ENCODE assay signal across 8 mouse cellular contexts in the genomic region with DNA sequence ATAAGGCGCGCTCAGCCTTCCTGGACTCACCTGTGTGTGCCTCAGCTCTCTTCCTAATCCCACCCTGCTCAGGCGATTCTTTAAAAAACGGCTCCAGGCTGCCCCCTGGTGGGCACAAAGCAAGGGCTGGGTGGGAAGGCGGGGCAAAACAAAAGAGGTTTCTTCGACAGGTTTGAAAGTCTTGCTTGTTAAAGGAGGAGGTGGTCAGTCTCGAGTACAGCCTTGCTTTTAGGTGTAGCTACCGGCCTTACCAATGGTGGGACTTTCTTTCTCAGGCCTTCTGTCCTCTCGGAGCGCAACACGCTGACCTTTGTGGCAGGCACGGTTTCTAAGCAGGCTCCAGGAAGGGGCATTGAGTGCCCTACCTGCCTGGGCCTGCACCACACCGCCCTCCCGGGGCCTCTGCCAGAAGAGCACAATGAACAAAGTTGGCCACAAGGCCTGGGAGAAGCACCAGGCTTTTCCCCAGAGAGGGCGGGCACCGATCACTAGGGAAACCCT.
DNase-seq lines count a peak whose midpoint lies in the region; ATAC-seq and TF ChIP-seq lines count a peak whose summit lies in the region.

No protein-coding gene starts in this region.

- TF ChIP-seq POLR2A in spleen, adult 2 months (IDR thresholded peaks at IDR 0.05; ENCODE audit: low read depth, low read length) = no peak

- H3K4me2 ChIP-seq in heart, embryonic 16.5 days (ENCODE audit: low read depth, low read length) = peak overlapping the region; percentile 54

- WGBS in heart, embryonic 16.5 days = 19% methylated on average over 16 of the region's 16 CpGs
- WGBS in spleen, adult 2 months = 20% methylated on average over 16 of the region's 16 CpGs

- intact Hi-C loops in left cerebral cortex, postnatal 10 days (cut with DNase I) = loop anchor here (2.0 kb wide), 2 partner anchors 76 to 138 kb away; partner anchors contain the start of gene Itpkb

- H3K9ac ChIP-seq in ES-E14 (ENCODE audit: insufficient read depth, low read depth, low read length, poor library complexity, severe bottlenecking) = no peak overlapping the region
- H3K9ac ChIP-seq in heart, embryonic 16.5 days (ENCODE audit: low read length) = peak overlapping the region; percentile 73

- DNase-seq in A20 (ENCODE audit: low read depth, low spot score) (peak; percentile 80), ES-E14 (ENCODE audit: low read depth, low spot score) (peak; percentile 83)
- DNase-seq in cerebellum, postnatal 25 days = peak; percentile 81 to 87
- peak; percentile 87 for DNase-seq in kidney, postnatal 14 days
- DNase-seq in spleen, adult 2 months (ENCODE audit: low read depth in 1 of 2, low spot score in 2 of 2) = peak; percentile 54 to 67
- DNase-seq in left cerebral cortex, postnatal 10 days (ENCODE audit: extremely low spot score in 1 of 2, low spot score in 2 of 2) = no peak

- H3K27me3 ChIP-seq in heart, embryonic 16.5 days (ENCODE audit: control insufficient read depth, insufficient read depth, low read length) = no peaks in the 10 kb centered on the region
- H3K27me3 ChIP-seq in megakaryocyte, embryonic 14.5 days (replicated peaks) = no peaks in the 10 kb centered on the region
- no peaks in the 10 kb centered on the region for H3K27me3 ChIP-seq in spleen, adult 2 months (ENCODE audit: control insufficient read depth, insufficient read depth, low read length)

- peak; percentile 84; the same call in 1 of the 2 replicates for TF ChIP-seq CTCF in spleen, adult 2 months (IDR thresholded peaks at IDR 0.05; ENCODE audit: extremely low read depth, insufficient read depth, insufficient read length, insufficient replicate concordance)

- peak overlapping the region in 1 of 2 experiments; percentile 7; a peak in 1 of 4 replicates for H3K4me3 ChIP-seq in ES-E14 (ENCODE audit: insufficient read depth in 1 of 2, low read depth in 1 of 2, low read length in 2 of 2, poor library complexity in 1 of 2, severe bottlenecking in 1 of 2)
- peak overlapping the region; percentile 38 for H3K4me3 ChIP-seq in heart, embryonic 16.5 days (ENCODE audit: low read length)
- H3K4me3 ChIP-seq in megakaryocyte, embryonic 14.5 days (replicated peaks) = peak overlapping the region; percentile 66
- peak overlapping the region; percentile 29; the same call in 1 of the 2 replicates for H3K4me3 ChIP-seq in spleen, adult 2 months (ENCODE audit: extremely low read depth, insufficient read depth, insufficient read length)

- in situ Hi-C loops in ES-E14 (cut with MboI; ENCODE audit: low sequenced_read_pairs in 2 of 2, unreplicated experiment in 2 of 2) = loop anchor here (5.0 to 10.0 kb wide), 2 partner anchors 122 to 135 kb away; no protein-coding TSS in a partner anchor

- H3K9me3 ChIP-seq in ES-E14 (ENCODE audit: control insufficient read depth, insufficient read depth, low read depth, low read length) = no peaks in the 10 kb centered on the region
- no peaks in the 10 kb centered on the region for H3K9me3 ChIP-seq in heart, embryonic 16.5 days (replicated peaks; ENCODE audit: control insufficient read depth, low read length)
- no peaks in the 10 kb centered on the region for H3K9me3 ChIP-seq in megakaryocyte, embryonic 14.5 days

- H3K27ac ChIP-seq in ES-E14 (ENCODE audit: insufficient read depth, low read depth, low read length, poor library complexity, severe bottlenecking) = no peak overlapping the region
- H3K27ac ChIP-seq in heart, embryonic 16.5 days (ENCODE audit: low read length) = peak overlapping the region; percentile 63; the same call in 1 of the 2 replicates
- H3K27ac ChIP-seq in spleen, adult 2 months (ENCODE audit: insufficient read depth, low read length) = peak overlapping the region; percentile 31; the same call in 1 of the 2 replicates

- 0 out of 2 replicates have a peak, but pooled peaks have one; percentile 46 for ATAC-seq in heart, embryonic 16.5 days (replicated peaks; ENCODE audit: extremely low read depth, insufficient read depth, low FRiP score)

- no peaks in the 10 kb centered on the region for H3K36me3 ChIP-seq in ES-E14 (ENCODE audit: control insufficient read depth, insufficient read depth, low read length, poor library complexity, severe bottlenecking)
- no peaks in the 10 kb centered on the region for H3K36me3 ChIP-seq in heart, embryonic 16.5 days (ENCODE audit: control insufficient read depth, insufficient read depth)
- peaks cover 76% of the 10 kb centered on the region for H3K36me3 ChIP-seq in megakaryocyte, embryonic 14.5 days (replicated peaks; ENCODE audit: low read length)
- no peaks in the 10 kb centered on the region for H3K36me3 ChIP-seq in spleen, adult 2 months (ENCODE audit: control insufficient read depth, insufficient read depth, low read length)

- peaks cover 0 to 8% of the 10 kb centered on the region in 2 experiments; a peak in 2 of 4 replicates for H3K4me1 ChIP-seq in ES-E14 (ENCODE audit: control insufficient read depth in 2 of 2, insufficient read depth in 2 of 2, low read length in 2 of 2, poor library complexity in 1 of 2)
- H3K4me1 ChIP-seq in heart, embryonic 16.5 days (ENCODE audit: control insufficient read depth, insufficient read depth, low read length) = peaks cover 64% of the 10 kb centered on the region
- H3K4me1 ChIP-seq in megakaryocyte, embryonic 14.5 days = peaks cover 100% of the 10 kb centered on the region
- H3K4me1 ChIP-seq in spleen, adult 2 months (ENCODE audit: control insufficient read depth, insufficient read depth, insufficient read length) = peaks cover 42% of the 10 kb centered on the region

TF ChIP-seq in ES-E14, 5 proteins besides CTCF, POLR2A, EP300 and RAD21:
- TF ChIP-seq ZNF384 (IDR thresholded peaks at IDR 0.05; ENCODE audit: low read depth, low read length) = no peak
- peak; percentile 82 for TF ChIP-seq ZC3H11A (IDR thresholded peaks at IDR 0.05; ENCODE audit: borderline replicate concordance, low read depth, low read length)
- no peak for TF ChIP-seq MAFK (IDR thresholded peaks at IDR 0.05; ENCODE audit: insufficient read depth, low read depth, low read length)
- TF ChIP-seq CHD2 (IDR thresholded peaks at IDR 0.05; ENCODE audit: low read depth, low read length) = no peak
- no peak for TF ChIP-seq HCFC1 (IDR thresholded peaks at IDR 0.05; ENCODE audit: borderline replicate concordance, insufficient read depth, low read length)
TF ChIP-seq in ES-E14: peak in this region for 1.

Comparison
In these comparisons a context has a peak if more than half of its experiments do, and no peak if none do; other contexts are left out.
1. DNase-seq: peak in A20 (single experiment), ES-E14 (single experiment), cerebellum, postnatal 25 days (2 of 2), kidney, postnatal 14 days (single experiment) and spleen, adult 2 months (2 of 2); none in left cerebral cortex, postnatal 10 days (0 of 2).